Mouse (Mus musculus): Measurements from ENCODE around the gene Dennd1a. TPM values are rescaled to one million over a fixed set of nuclear protein-coding genes. Genes with fewer than 3 reads are reported as not detected.

Gene Dennd1a
- polyA plus RNA-seq, 1 experiment from 2014 or later: 24.9 TPM

- WGBS: 82% methylated on average over 5 of the region's 5 CpGs
- no peaks in the 10 kb centered on the region for H3K36me3 ChIP-seq
- no peak for ATAC-seq (ENCODE audit: insufficient number of reproducible peaks, insufficient read depth, low FRiP score, low TSS enrichment, low read depth)
- H3K9ac ChIP-seq (replicated peaks): no peak overlapping the region
- no peaks in the 10 kb centered on the region for H3K9me3 ChIP-seq
- H3K4me2 ChIP-seq: no peak overlapping the region
- H3K27me3 ChIP-seq: no peaks in the 10 kb centered on the region
- H3K4me1 ChIP-seq (replicated peaks): peaks cover 11% of the 10 kb centered on the region; the same call in 1 of the 2 replicates
- H3K4me3 ChIP-seq (replicated peaks): no peak overlapping the region
- H3K27ac ChIP-seq: no peak overlapping the region
These were observed 121.2 kb downstream of the Dennd1a start for GRCm38 (mm10) chr2:38165966-38166365.

- no peaks in the 10 kb centered on the region for H3K27me3 ChIP-seq
- H3K9me3 ChIP-seq: no peaks in the 10 kb centered on the region
- no peak for ATAC-seq (ENCODE audit: insufficient number of reproducible peaks, insufficient read depth, low FRiP score, low TSS enrichment, low read depth)
- H3K9ac ChIP-seq (replicated peaks): no peak overlapping the region
- peaks cover 11% of the 10 kb centered on the region; the same call in 1 of the 2 replicates for H3K4me1 ChIP-seq (replicated peaks)
- no peaks in the 10 kb centered on the region for H3K36me3 ChIP-seq
- no peak overlapping the region for H3K4me2 ChIP-seq
- H3K27ac ChIP-seq: no peak overlapping the region
- H3K4me3 ChIP-seq (replicated peaks): no peak overlapping the region
- WGBS: 68% methylated on average over 5 of the region's 5 CpGs
These were observed 122.7 kb downstream of the Dennd1a start for GRCm38 (mm10) chr2:38164326-38165035.

GRCm38 (mm10) chr2:38162486-38162885, 124.7 kb downstream of the Dennd1a start:
- Histone ChIP-seq H3K9ac (replicated peaks) (no peak overlapping the region), H3K27me3 (no peaks in the 10 kb centered on the region), H3K9me3 (no peaks in the 10 kb centered on the region), H3K4me3 (replicated peaks) (no peak overlapping the region), H3K27ac (no peak overlapping the region), H3K4me1 (replicated peaks) (peaks cover 11% of the 10 kb centered on the region; the same call in 1 of the 2 replicates), H3K4me2 (no peak overlapping the region), H3K36me3 (no peaks in the 10 kb centered on the region)
- ATAC-seq (ENCODE audit: insufficient number of reproducible peaks, insufficient read depth, low FRiP score, low TSS enrichment, low read depth): no peak
- 86% methylated on average over 3 of the region's 3 CpGs for WGBS

GRCm38 (mm10) chr2:38161484-38161883, 125.7 kb downstream of the Dennd1a start:
- 88% methylated on average over 1 of the region's 1 CpGs for WGBS
- Histone ChIP-seq H3K36me3 (no peaks in the 10 kb centered on the region), H3K4me1 (replicated peaks) (peaks cover 11% of the 10 kb centered on the region; the same call in 1 of the 2 replicates), H3K9ac (replicated peaks) (no peak overlapping the region), H3K27me3 (no peaks in the 10 kb centered on the region), H3K4me3 (replicated peaks) (no peak overlapping the region), H3K27ac (no peak overlapping the region), H3K4me2 (no peak overlapping the region), H3K9me3 (no peaks in the 10 kb centered on the region)
- no peak for ATAC-seq (ENCODE audit: insufficient number of reproducible peaks, insufficient read depth, low FRiP score, low TSS enrichment, low read depth)

- ATAC-seq (ENCODE audit: insufficient number of reproducible peaks, insufficient read depth, low FRiP score, low TSS enrichment, low read depth): no peak
- H3K27me3 ChIP-seq: no peaks in the 10 kb centered on the region
- 87% methylated on average over 1 of the region's 1 CpGs for WGBS
- no peak overlapping the region for H3K4me3 ChIP-seq (replicated peaks)
- H3K27ac ChIP-seq: no peak overlapping the region
- H3K9ac ChIP-seq (replicated peaks): no peak overlapping the region
- no peaks in the 10 kb centered on the region for H3K9me3 ChIP-seq
- H3K36me3 ChIP-seq: no peaks in the 10 kb centered on the region
- H3K4me1 ChIP-seq (replicated peaks): peaks cover 11% of the 10 kb centered on the region; the same call in 1 of the 2 replicates
- H3K4me2 ChIP-seq: no peak overlapping the region
These were observed 127.5 kb downstream of the Dennd1a start for GRCm38 (mm10) chr2:38159736-38160135.

- H3K36me3 ChIP-seq: no peaks in the 10 kb centered on the region
- 56% methylated on average over 1 of the region's 1 CpGs for WGBS
- H3K4me3 ChIP-seq (replicated peaks): no peak overlapping the region
- no peaks in the 10 kb centered on the region for H3K9me3 ChIP-seq
- 0 out of 2 replicates have a peak, but pooled peaks cover 4% of the 10 kb centered on the region for H3K4me1 ChIP-seq (replicated peaks)
- ATAC-seq (ENCODE audit: insufficient number of reproducible peaks, insufficient read depth, low FRiP score, low TSS enrichment, low read depth): no peak
- no peak overlapping the region for H3K4me2 ChIP-seq
- no peaks in the 10 kb centered on the region for H3K27me3 ChIP-seq
- H3K9ac ChIP-seq (replicated peaks): no peak overlapping the region
- no peak overlapping the region for H3K27ac ChIP-seq
These were observed 130.2 kb downstream of the Dennd1a start for GRCm38 (mm10) chr2:38157002-38157401.

- Histone ChIP-seq H3K27me3 (no peaks in the 10 kb centered on the region), H3K9ac (replicated peaks) (no peak overlapping the region), H3K27ac (no peak overlapping the region), H3K9me3 (no peaks in the 10 kb centered on the region), H3K4me2 (no peak overlapping the region), H3K4me3 (replicated peaks) (no peak overlapping the region), H3K36me3 (no peaks in the 10 kb centered on the region), H3K4me1 (replicated peaks) (no peaks in the 10 kb centered on the region)
- WGBS: 79% methylated on average over 2 of the region's 2 CpGs
- ATAC-seq (ENCODE audit: insufficient number of reproducible peaks, insufficient read depth, low FRiP score, low TSS enrichment, low read depth): no peak
These were observed 131.2 kb downstream of the Dennd1a start for GRCm38 (mm10) chr2:38156001-38156400.

GRCm38 (mm10) chr2:38144831-38145230, 142.4 kb downstream of the Dennd1a start:
- no peaks in the 10 kb centered on the region for H3K36me3 ChIP-seq
- no peak overlapping the region for H3K4me2 ChIP-seq
- no peak overlapping the region for H3K27ac ChIP-seq
- no peaks in the 10 kb centered on the region for H3K9me3 ChIP-seq
- H3K4me1 ChIP-seq (replicated peaks): peaks cover 28% of the 10 kb centered on the region
- H3K9ac ChIP-seq (replicated peaks): no peak overlapping the region
- no peaks in the 10 kb centered on the region for H3K27me3 ChIP-seq
- ATAC-seq (ENCODE audit: insufficient number of reproducible peaks, insufficient read depth, low FRiP score, low TSS enrichment, low read depth): no peak
- no peak overlapping the region for H3K4me3 ChIP-seq (replicated peaks)

- Histone ChIP-seq H3K4me1 (replicated peaks) (peaks cover 28% of the 10 kb centered on the region), H3K36me3 (no peaks in the 10 kb centered on the region), H3K4me2 (no peak overlapping the region), H3K27ac (no peak overlapping the region), H3K27me3 (no peaks in the 10 kb centered on the region), H3K4me3 (replicated peaks) (no peak overlapping the region), H3K9ac (replicated peaks) (no peak overlapping the region), H3K9me3 (no peaks in the 10 kb centered on the region)
- 60% methylated on average over 8 of the region's 8 CpGs for WGBS
- no peak for ATAC-seq (ENCODE audit: insufficient number of reproducible peaks, insufficient read depth, low FRiP score, low TSS enrichment, low read depth)
These were observed 143.0 kb downstream of the Dennd1a start for GRCm38 (mm10) chr2:38144067-38144779.

- Histone ChIP-seq H3K9ac (replicated peaks) (no peak overlapping the region), H3K27me3 (no peaks in the 10 kb centered on the region), H3K4me2 (no peak overlapping the region), H3K4me1 (replicated peaks) (peaks cover 28% of the 10 kb centered on the region), H3K4me3 (replicated peaks) (no peak overlapping the region), H3K9me3 (no peaks in the 10 kb centered on the region), H3K36me3 (no peaks in the 10 kb centered on the region), H3K27ac (no peak overlapping the region)
- 35% methylated on average over 5 of the region's 5 CpGs for WGBS
- ATAC-seq (ENCODE audit: insufficient number of reproducible peaks, insufficient read depth, low FRiP score, low TSS enrichment, low read depth): no peak
These were observed 144.3 kb downstream of the Dennd1a start for GRCm38 (mm10) chr2:38142905-38143304.

GRCm38 (mm10) chr2:38142210-38142609, 145.0 kb downstream of the Dennd1a start:
- H3K4me1 ChIP-seq (replicated peaks): peaks cover 29% of the 10 kb centered on the region
- H3K27me3 ChIP-seq: no peaks in the 10 kb centered on the region
- no peak overlapping the region for H3K4me3 ChIP-seq (replicated peaks)
- H3K4me2 ChIP-seq: no peak overlapping the region
- H3K9ac ChIP-seq (replicated peaks): no peak overlapping the region
- no peak overlapping the region for H3K27ac ChIP-seq
- H3K9me3 ChIP-seq: no peaks in the 10 kb centered on the region
- ATAC-seq (ENCODE audit: insufficient number of reproducible peaks, insufficient read depth, low FRiP score, low TSS enrichment, low read depth): no peak
- no peaks in the 10 kb centered on the region for H3K36me3 ChIP-seq
- 53% methylated on average over 2 of the region's 2 CpGs for WGBS

Measured in limb, embryonic 12.5 days (tissue).